Mouse (Mus musculus) embryonic facial prominence, embryonic 12.5 days (tissue): ENCODE data around the gene Plvap. TPM values are rescaled to one million over a fixed set of nuclear protein-coding genes. Genes with fewer than 3 reads are reported as not detected.

Source experiments
- ATAC-seq: fragments of 200-750 bp; cut with Nextera tagmentation; 2 replicates; pipeline ENCODE4 v1.8.0; 2017; ENCODE audit not compliant: insufficient number of reproducible peaks, insufficient read depth, low FRiP score, low TSS enrichment
- H3K27ac ChIP-seq: fragments of 300-500 bp; sonication (generic); 2 replicates; pipeline ENCODE4 v1.5.1; 2016; ENCODE audit warnings: mild to moderate bottlenecking
- H3K27me3 ChIP-seq: fragments of 300-500 bp; sonication (generic); 2 replicates; pipeline ENCODE4 v1.6.1; 2016; ENCODE audit warnings: mild to moderate bottlenecking, moderate library complexity
- H3K36me3 ChIP-seq: fragments of 300-500 bp; sonication (generic); 2 replicates; pipeline ENCODE4 v1.6.1; 2016; ENCODE audit warnings: mild to moderate bottlenecking
- H3K4me1 ChIP-seq: fragments of 300-500 bp; sonication (generic); 2 replicates; pipeline ENCODE4 v1.6.1; 2016
- H3K4me2 ChIP-seq: fragments of 300-500 bp; sonication (generic); replicated peaks from 2 replicates; pipeline ENCODE4 v1.6.1; 2016; ENCODE audit warnings: mild to moderate bottlenecking, moderate library complexity
- H3K4me3 ChIP-seq: fragments of 300-500 bp; sonication (generic); 2 replicates; pipeline ENCODE4 v1.5.1; 2016; ENCODE audit warnings: mild to moderate bottlenecking
- H3K9ac ChIP-seq: fragments of 300-500 bp; sonication (generic); 2 replicates; pipeline ENCODE4 v1.6.1; 2016; ENCODE audit warnings: mild to moderate bottlenecking, moderate library complexity
- H3K9me3 ChIP-seq: fragments of 300-500 bp; sonication (generic); 2 replicates; pipeline ENCODE4 v1.6.1; 2016; ENCODE audit warnings: mild to moderate bottlenecking, moderate library complexity
- WGBS: fragments of 180-500 bp; shearing (Covaris S2); methylation state at CpG from one replicate; pipeline ENCODE4 v1.1.7; 2016; 5-methylcytosine and 5-hydroxymethylcytosine counted together
- polyA plus RNA-seq: library from polyadenylated mRNA; unstranded; fragments of >200 nt; fragmentation: Nextera tagmentation; extraction: Ambion mirVana; gene quantifications from 2 replicates; pipeline ENCODE4 v1.2.1, GENCODE M21; 2016

Gene Plvap
- polyA plus RNA-seq, 1 experiment from 2014 or later = 62.2 TPM

GRCm38 (mm10) chr8:71484736-71485135 lies 26.8 kb downstream of the Plvap start:
- Histone ChIP-seq H3K9ac (no peak overlapping the region; the same call in 1 of the 2 replicates), H3K27me3 (no peaks in the 10 kb centered on the region), H3K4me1 (peaks cover 22% of the 10 kb centered on the region), H3K9me3 (no peaks in the 10 kb centered on the region), H3K4me3 (peak overlapping the region; percentile 74), H3K4me2 (peak overlapping the region; percentile 84), H3K36me3 (peaks cover 41% of the 10 kb centered on the region), H3K27ac (no peak overlapping the region)
- 95% methylated on average over 19 of the region's 19 CpGs for WGBS
- no peak for ATAC-seq

- H3K27ac ChIP-seq = no peak overlapping the region
- no peaks in the 10 kb centered on the region for H3K9me3 ChIP-seq
- 48% methylated on average over 8 of the region's 8 CpGs for WGBS
- no peaks in the 10 kb centered on the region for H3K27me3 ChIP-seq
- peaks cover 47% of the 10 kb centered on the region for H3K36me3 ChIP-seq
- no peak overlapping the region for H3K4me3 ChIP-seq
- H3K4me2 ChIP-seq = no peak overlapping the region
- peaks cover 14% of the 10 kb centered on the region for H3K4me1 ChIP-seq
- no peak for ATAC-seq
- H3K9ac ChIP-seq = no peak overlapping the region
Observed at GRCm38 (mm10) chr8:71483932-71484331, 27.6 kb downstream of the Plvap start.

GRCm38 (mm10) chr8:71478943-71479342 lies 32.6 kb downstream of the Plvap start:
- peaks cover 64% of the 10 kb centered on the region for H3K36me3 ChIP-seq

GRCm38 (mm10) chr8:71477196-71477845 lies 34.2 kb downstream of the Plvap start:
- H3K9ac ChIP-seq = peak overlapping the region; percentile 74
- 40% methylated on average over 14 of the region's 14 CpGs for WGBS
- peaks cover 18% of the 10 kb centered on the region for H3K4me1 ChIP-seq
- H3K36me3 ChIP-seq = peaks cover 66% of the 10 kb centered on the region
- no peak for ATAC-seq
- peak overlapping the region; percentile 91 for H3K4me2 ChIP-seq
- H3K27ac ChIP-seq = peak overlapping the region; percentile 85; the same call in 1 of the 2 replicates
- no peaks in the 10 kb centered on the region for H3K27me3 ChIP-seq
- peak overlapping the region; percentile 60 for H3K4me3 ChIP-seq
- no peaks in the 10 kb centered on the region for H3K9me3 ChIP-seq

More at GRCm38 (mm10) chr8:71478943-71479342, 32.6 kb downstream of the Plvap start:
- H3K9me3 ChIP-seq = no peaks in the 10 kb centered on the region
- no peak overlapping the region for H3K27ac ChIP-seq
- no peak overlapping the region for H3K4me2 ChIP-seq
- H3K27me3 ChIP-seq = no peaks in the 10 kb centered on the region
- 86% methylated on average over 11 of the region's 11 CpGs for WGBS
- peaks cover 18% of the 10 kb centered on the region for H3K4me1 ChIP-seq
- H3K4me3 ChIP-seq = no peak overlapping the region
- H3K9ac ChIP-seq = no peak overlapping the region
- no peak for ATAC-seq

- Histone ChIP-seq H3K4me1 (peaks cover 18% of the 10 kb centered on the region), H3K4me2 (peak overlapping the region; percentile 91), H3K27me3 (no peaks in the 10 kb centered on the region), H3K27ac (peak overlapping the region; percentile 85), H3K4me3 (peak overlapping the region; percentile 60), H3K9ac (peak overlapping the region; percentile 74), H3K9me3 (no peaks in the 10 kb centered on the region), H3K36me3 (peaks cover 67% of the 10 kb centered on the region)
- WGBS = under 1% methylated on average over 77 of the region's 121 CpGs
- peak; percentile 16; the same call in 1 of the 2 replicates for ATAC-seq
Observed at GRCm38 (mm10) chr8:71476099-71476940, 35.2 kb downstream of the Plvap start.

- ATAC-seq = no peak
- peak overlapping the region; percentile 60 for H3K4me3 ChIP-seq
- H3K27me3 ChIP-seq = no peaks in the 10 kb centered on the region
- peak overlapping the region; percentile 91 for H3K4me2 ChIP-seq
- WGBS = 21% methylated on average over 4 of the region's 4 CpGs
- peak overlapping the region; percentile 74 for H3K9ac ChIP-seq
- H3K4me1 ChIP-seq = peaks cover 18% of the 10 kb centered on the region
- H3K36me3 ChIP-seq = peaks cover 68% of the 10 kb centered on the region
- H3K9me3 ChIP-seq = no peaks in the 10 kb centered on the region
- H3K27ac ChIP-seq = 0 out of 2 replicates have a peak overlapping the region, but pooled peaks have one; percentile 85
Observed at GRCm38 (mm10) chr8:71475702-71476075, 35.9 kb downstream of the Plvap start.

- no peaks in the 10 kb centered on the region for H3K9me3 ChIP-seq
- no peak for ATAC-seq
- WGBS = 90% methylated on average over 25 of the region's 25 CpGs
- peaks cover 23% of the 10 kb centered on the region for H3K4me1 ChIP-seq
- H3K4me3 ChIP-seq = no peak overlapping the region
- no peak overlapping the region for H3K9ac ChIP-seq
- H3K4me2 ChIP-seq = no peak overlapping the region
- no peaks in the 10 kb centered on the region for H3K27me3 ChIP-seq
- H3K27ac ChIP-seq = no peak overlapping the region
- H3K36me3 ChIP-seq = peaks cover 62% of the 10 kb centered on the region
Observed at GRCm38 (mm10) chr8:71474785-71475701, 36.5 kb downstream of the Plvap start.

- Histone ChIP-seq H3K4me1 (peaks cover 28% of the 10 kb centered on the region), H3K27ac (no peak overlapping the region), H3K27me3 (no peaks in the 10 kb centered on the region), H3K4me3 (no peak overlapping the region), H3K4me2 (no peak overlapping the region), H3K36me3 (peaks cover 57% of the 10 kb centered on the region), H3K9me3 (no peaks in the 10 kb centered on the region), H3K9ac (no peak overlapping the region)
- WGBS = 90% methylated on average over 18 of the region's 18 CpGs
- no peak for ATAC-seq
Observed at GRCm38 (mm10) chr8:71474344-71474743, 37.2 kb downstream of the Plvap start.

GRCm38 (mm10) chr8:71472601-71473386 lies 38.8 kb downstream of the Plvap start:
- Histone ChIP-seq H3K36me3 (peaks cover 51% of the 10 kb centered on the region), H3K4me3 (no peak overlapping the region), H3K27ac (no peak overlapping the region), H3K9ac (no peak overlapping the region), H3K9me3 (no peaks in the 10 kb centered on the region), H3K4me1 (peaks cover 28% of the 10 kb centered on the region), H3K4me2 (no peak overlapping the region), H3K27me3 (no peaks in the 10 kb centered on the region)
- ATAC-seq = no peak
- 81% methylated on average over 8 of the region's 8 CpGs for WGBS

- no peak for ATAC-seq
- Histone ChIP-seq H3K4me2 (no peak overlapping the region), H3K27me3 (no peaks in the 10 kb centered on the region), H3K9ac (no peak overlapping the region), H3K27ac (no peak overlapping the region), H3K4me1 (peaks cover 18% of the 10 kb centered on the region), H3K4me3 (no peak overlapping the region), H3K36me3 (peaks cover 51% of the 10 kb centered on the region), H3K9me3 (no peaks in the 10 kb centered on the region)
- 94% methylated on average over 17 of the region's 17 CpGs for WGBS
Observed at GRCm38 (mm10) chr8:71471861-71472260, 39.7 kb downstream of the Plvap start.

GRCm38 (mm10) chr8:71470913-71471255 lies 40.7 kb downstream of the Plvap start:
- no peaks in the 10 kb centered on the region for H3K27me3 ChIP-seq
- peaks cover 51% of the 10 kb centered on the region for H3K36me3 ChIP-seq
- H3K9me3 ChIP-seq = no peaks in the 10 kb centered on the region
- no peak for ATAC-seq
- H3K4me2 ChIP-seq = no peak overlapping the region
- H3K4me1 ChIP-seq = peaks cover 15% of the 10 kb centered on the region
- H3K27ac ChIP-seq = no peak overlapping the region
- 86% methylated on average over 5 of the region's 5 CpGs for WGBS
- H3K4me3 ChIP-seq = 0 out of 2 replicates have a peak overlapping the region, but pooled peaks have one; percentile 90
- no peak overlapping the region for H3K9ac ChIP-seq
